Mouse (Mus musculus) limb, embryonic 14.5 days (tissue): ENCODE data around the gene Dnaja2. TPM values are rescaled to one million over a fixed set of nuclear protein-coding genes. Genes with fewer than 3 reads are reported as not detected.

Experiments used
- ATAC-seq: fragments of 200-750 bp; cut with Nextera tagmentation; 2 replicates; pipeline ENCODE4 v1.8.0; 2017; ENCODE audit warnings: low read depth, moderate number of reproducible peaks, moderate TSS enrichment; ENCODE audit not compliant: low FRiP score
- DNase-seq: peaks from one replicate; pipeline ENCODE4 v3.0.0-alpha.2; 2015; ENCODE audit warnings: low spot score
- H3K27ac ChIP-seq: fragments of 300-500 bp; sonication (generic); replicated peaks from 2 replicates; pipeline ENCODE4 v1.5.1; 2014; ENCODE audit warnings: low read depth, mild to moderate bottlenecking, low read length, moderate library complexity, mixed read lengths
- H3K27me3 ChIP-seq: fragments of 300-500 bp; sonication (generic); 2 replicates; pipeline ENCODE4 v1.6.1; 2014; ENCODE audit warnings: low read length, mixed read lengths; ENCODE audit not compliant: control insufficient read depth, insufficient read depth
- H3K36me3 ChIP-seq: fragments of 300-500 bp; sonication (generic); 2 replicates; pipeline ENCODE4 v1.6.1; 2014; ENCODE audit warnings: mild to moderate bottlenecking, low read length, moderate library complexity, mixed read lengths; ENCODE audit not compliant: control insufficient read depth, insufficient read depth
- H3K4me1 ChIP-seq: fragments of 300-500 bp; sonication (generic); 2 replicates; pipeline ENCODE4 v1.6.1; 2014; ENCODE audit warnings: antibody characterized with exemption, low read length, mixed read lengths; ENCODE audit not compliant: control insufficient read depth, insufficient read depth
- H3K4me2 ChIP-seq: fragments of 300-500 bp; sonication (generic); replicated peaks from 2 replicates; pipeline ENCODE4 v1.6.1; 2014; ENCODE audit warnings: low read depth, mild to moderate bottlenecking, low read length, moderate library complexity; ENCODE audit not compliant: severe bottlenecking
- H3K4me3 ChIP-seq: fragments of 300-500 bp; sonication (generic); replicated peaks from 2 replicates; pipeline ENCODE4 v1.5.1; 2014; ENCODE audit warnings: low read length
- H3K9ac ChIP-seq: fragments of 300-500 bp; sonication (generic); 2 replicates; pipeline ENCODE4 v1.6.1; 2014; ENCODE audit warnings: mild to moderate bottlenecking, low read depth, low read length, moderate library complexity; ENCODE audit not compliant: severe bottlenecking
- H3K9me3 ChIP-seq: fragments of 300-500 bp; sonication (generic); 2 replicates; pipeline ENCODE4 v1.6.1; 2016; ENCODE audit warnings: low read length; ENCODE audit not compliant: control insufficient read depth
- POLR2A ChIP-seq: fragments of 200-500 bp; IDR thresholded peaks from 2 replicates; pipeline ENCODE4 v1.8.0; 2012; ENCODE audit warnings: inconsistent platforms, mild to moderate bottlenecking, moderate library complexity, borderline replicate concordance; ENCODE audit not compliant: insufficient read depth, insufficient read length; ENCODE audit errors: extremely low read depth
- WGBS: fragments of 180-500 bp; shearing (Covaris S2); extraction: QIAGEN DNeasy Blood & Tissue Kit; methylation state at CpG from one replicate; pipeline ENCODE4 v1.1.7; 2014; 5-methylcytosine and 5-hydroxymethylcytosine counted together
- polyA plus RNA-seq, 2 experiments: library from polyadenylated mRNA; depleted of rRNA in 1 of 2; stranded (reverse) in 1 of 2; unstranded in 1 of 2; fragments of >200 nt; fragmentation: Nextera tagmentation in 1 of 2; extraction: Ambion mirVana in 1 of 2; gene quantifications; 2 replicates each; pipeline versions ENCODE4 v1.2.1 to v1.2.3; 2012 to 2014

Gene Dnaja2
- polyA plus RNA-seq, 2 experiments: 70.9 to 146 TPM

GRCm38 (mm10) chr8:85554391-85555180 lies 558 bp downstream of the Dnaja2 start:
- no peak for TF ChIP-seq POLR2A
- Histone ChIP-seq H3K4me3 (peak overlapping the region; percentile 87), H3K4me1 (0 out of 2 replicates have a peak, but pooled peaks cover 4% of the 10 kb centered on the region), H3K36me3 (peaks cover 37% of the 10 kb centered on the region), H3K27me3 (no peaks in the 10 kb centered on the region), H3K9me3 (no peaks in the 10 kb centered on the region), H3K27ac (peak overlapping the region; percentile 91), H3K4me2 (peak overlapping the region; percentile 76), H3K9ac (peak overlapping the region; percentile 86)
- WGBS: under 1% methylated on average over 33 of the region's 66 CpGs
- ATAC-seq: peak; percentile 82
- peak; percentile 12 for DNase-seq

GRCm38 (mm10) chr8:85551934-85552333 lies 3.2 kb downstream of the Dnaja2 start:
- WGBS: 97% methylated on average over 1 of the region's 1 CpGs
- Histone ChIP-seq H3K4me3 (no peak overlapping the region), H3K9ac (no peak overlapping the region), H3K27ac (no peak overlapping the region), H3K9me3 (no peaks in the 10 kb centered on the region), H3K4me1 (0 out of 2 replicates have a peak, but pooled peaks cover 4% of the 10 kb centered on the region), H3K27me3 (no peaks in the 10 kb centered on the region), H3K36me3 (peaks cover 63% of the 10 kb centered on the region), H3K4me2 (no peak overlapping the region)
- ATAC-seq: no peak
- DNase-seq: no peak
- TF ChIP-seq POLR2A: no peak

GRCm38 (mm10) chr8:85536332-85536731 lies 18.8 kb downstream of the Dnaja2 start:
- Histone ChIP-seq H3K9ac (no peak overlapping the region), H3K36me3 (peaks cover 60% of the 10 kb centered on the region), H3K4me1 (no peaks in the 10 kb centered on the region), H3K9me3 (no peaks in the 10 kb centered on the region), H3K27me3 (no peaks in the 10 kb centered on the region), H3K4me3 (no peak overlapping the region), H3K4me2 (no peak overlapping the region), H3K27ac (no peak overlapping the region)
- no peak for DNase-seq
- no peak for ATAC-seq
- 94% methylated on average over 2 of the region's 2 CpGs for WGBS
- TF ChIP-seq POLR2A: no peak

GRCm38 (mm10) chr8:85534163-85534562 lies 21.0 kb downstream of the Dnaja2 start:
- H3K9ac ChIP-seq: no peak overlapping the region
- no peaks in the 10 kb centered on the region for H3K9me3 ChIP-seq
- H3K4me2 ChIP-seq: no peak overlapping the region
- H3K4me3 ChIP-seq: no peak overlapping the region
- no peak overlapping the region for H3K27ac ChIP-seq
- H3K27me3 ChIP-seq: no peaks in the 10 kb centered on the region
- peaks cover 39% of the 10 kb centered on the region for H3K36me3 ChIP-seq
- WGBS: 71% methylated on average over 1 of the region's 1 CpGs
- DNase-seq (no peak), ATAC-seq (no peak)
- H3K4me1 ChIP-seq: no peaks in the 10 kb centered on the region
- no peak for TF ChIP-seq POLR2A

- no peaks in the 10 kb centered on the region for H3K27me3 ChIP-seq
- H3K27ac ChIP-seq: no peak overlapping the region
- H3K36me3 ChIP-seq: peaks cover 31% of the 10 kb centered on the region
- ATAC-seq (no peak), DNase-seq (no peak)
- no peak overlapping the region for H3K4me2 ChIP-seq
- H3K4me1 ChIP-seq: no peaks in the 10 kb centered on the region
- TF ChIP-seq POLR2A: no peak
- no peaks in the 10 kb centered on the region for H3K9me3 ChIP-seq
- H3K4me3 ChIP-seq: no peak overlapping the region
- 88% methylated on average over 2 of the region's 2 CpGs for WGBS
- H3K9ac ChIP-seq: no peak overlapping the region
Measured at GRCm38 (mm10) chr8:85533434-85533833, 21.7 kb downstream of the Dnaja2 start.

GRCm38 (mm10) chr8:85532843-85533242 lies 22.3 kb downstream of the Dnaja2 start:
- H3K9me3 ChIP-seq: no peaks in the 10 kb centered on the region
- TF ChIP-seq POLR2A: no peak
- WGBS: 84% methylated on average over 4 of the region's 4 CpGs
- H3K27ac ChIP-seq: no peak overlapping the region
- DNase-seq (no peak), ATAC-seq (no peak)
- no peaks in the 10 kb centered on the region for H3K27me3 ChIP-seq
- H3K4me2 ChIP-seq: no peak overlapping the region
- no peaks in the 10 kb centered on the region for H3K4me1 ChIP-seq
- H3K36me3 ChIP-seq: peaks cover 25% of the 10 kb centered on the region
- no peak overlapping the region for H3K4me3 ChIP-seq
- H3K9ac ChIP-seq: no peak overlapping the region
